Mouse (Mus musculus) forebrain, embryonic 11.5 days (tissue): ENCODE measurements around the gene BC024978. TPM values are rescaled to one million over a fixed set of nuclear protein-coding genes. Genes with fewer than 3 reads are reported as not detected.
"Not testable (repeated sequence)": the region's sequence is repeated elsewhere in the genome, so short reads cannot be mapped to it uniquely, and the experiment has no call there.

Experiments used
- ATAC-seq: fragments of 200-750 bp; cut with Nextera tagmentation; replicated peaks from 2 replicates; pipeline ENCODE4 v1.8.0; 2017; ENCODE audit warnings: moderate TSS enrichment; ENCODE audit not compliant: low FRiP score
- DNase-seq: peaks from one replicate; pipeline ENCODE4 v3.0.0-alpha.2; 2017; ENCODE audit warnings: low spot score
- H3K27ac ChIP-seq: fragments of 300-500 bp; sonication (generic); 2 replicates; pipeline ENCODE4 v1.5.1; 2014; ENCODE audit warnings: low read depth, low read length
- H3K27me3 ChIP-seq: fragments of 300-500 bp; sonication (generic); 2 replicates; pipeline ENCODE4 v1.6.1; 2014; ENCODE audit warnings: mild to moderate bottlenecking, low read length, mixed read lengths; ENCODE audit not compliant: control insufficient read depth, insufficient read depth
- H3K36me3 ChIP-seq: fragments of 300-500 bp; sonication (generic); 2 replicates; pipeline ENCODE4 v1.6.1; 2014; ENCODE audit warnings: mild to moderate bottlenecking, low read length, moderate library complexity, mixed read lengths; ENCODE audit not compliant: control insufficient read depth, insufficient read depth
- H3K4me1 ChIP-seq: fragments of 300-500 bp; sonication (generic); replicated peaks from 2 replicates; pipeline ENCODE4 v1.6.1; 2014; ENCODE audit warnings: low read length, mixed read lengths; ENCODE audit not compliant: control insufficient read depth, insufficient read depth
- H3K4me2 ChIP-seq: fragments of 300-500 bp; sonication (generic); 2 replicates; pipeline ENCODE4 v1.6.1; 2014; ENCODE audit warnings: low read depth, mild to moderate bottlenecking, low read length, moderate library complexity, mixed read lengths; ENCODE audit not compliant: severe bottlenecking
- H3K4me3 ChIP-seq: fragments of 300-500 bp; sonication (generic); 2 replicates; pipeline ENCODE4 v1.5.1; 2014; ENCODE audit warnings: low read depth, low read length
- H3K9ac ChIP-seq: fragments of 300-500 bp; sonication (generic); 2 replicates; pipeline ENCODE4 v1.6.1; 2014; ENCODE audit warnings: low read length
- H3K9me3 ChIP-seq: fragments of 300-500 bp; sonication (generic); 2 replicates; pipeline ENCODE4 v1.6.1; 2016; ENCODE audit warnings: low read length, mixed read lengths; ENCODE audit not compliant: control insufficient read depth
- WGBS: fragments of 180-500 bp; shearing (Covaris S2); extraction: QIAGEN DNeasy Blood & Tissue Kit; methylation state at CpG from one replicate; pipeline ENCODE4 v1.1.7; 2014; 5-methylcytosine and 5-hydroxymethylcytosine counted together
- polyA plus RNA-seq: library from polyadenylated mRNA; unstranded; fragments of >200 nt; fragmentation: Nextera tagmentation; extraction: Ambion mirVana; gene quantifications from 2 replicates; pipeline ENCODE4 v1.2.1, GENCODE M21; 2014

The BC024978 gene
- polyA plus RNA-seq, 1 experiment from 2014 or later, result 4.5 TPM

DNA sequence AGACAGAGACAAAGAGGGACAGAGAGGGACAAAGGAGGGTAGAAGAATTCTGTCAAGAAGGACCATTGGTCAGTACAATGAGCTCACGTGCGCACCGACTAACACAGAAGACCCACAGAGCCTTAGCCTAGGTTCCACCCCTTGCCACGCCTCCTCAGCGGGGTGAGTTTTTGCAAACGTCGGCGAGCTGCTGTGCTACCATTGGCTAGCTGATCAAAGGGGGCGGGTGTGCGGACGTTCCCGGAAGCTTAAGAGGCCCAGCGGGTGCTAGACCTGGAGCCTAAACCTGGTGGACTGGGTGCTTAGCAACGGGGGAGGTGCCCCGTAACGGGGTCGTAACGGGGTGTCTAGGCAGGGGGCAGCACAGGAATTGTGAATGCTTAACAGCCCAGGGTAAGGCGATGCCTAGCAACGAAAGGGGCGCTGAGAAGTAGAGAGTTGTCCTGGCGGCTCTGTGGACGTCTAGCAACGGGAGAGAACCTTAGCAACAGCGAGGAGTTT lies 37.2 kb downstream of the BC024978 start, which contains the start of gene Coq8b:
Gene Coq8b (plus strand): TSS at position 243 of the 501 bp plus-strand sequence.
- H3K9ac ChIP-seq, result peak within 1 kb of the TSS; percentile 57
- ATAC-seq (peak; percentile 91), DNase-seq (peak; percentile 97)
- WGBS, result under 1% methylated on average over 25 of the region's 25 CpGs
- H3K4me3 ChIP-seq, result peak within 1 kb of the TSS; percentile 44
- H3K27ac ChIP-seq, result peak within 1 kb of the TSS; percentile 78
- no peaks in the 10 kb centered on the region for H3K27me3 ChIP-seq
- no peaks in the 10 kb centered on the region for H3K36me3 ChIP-seq
- no peaks in the 10 kb centered on the region for H3K9me3 ChIP-seq
- peak within 1 kb of the TSS; percentile 49 for H3K4me2 ChIP-seq
- H3K4me1 ChIP-seq, result no peaks in the 10 kb centered on the region; the same call in 1 of the 2 replicates

DNA sequence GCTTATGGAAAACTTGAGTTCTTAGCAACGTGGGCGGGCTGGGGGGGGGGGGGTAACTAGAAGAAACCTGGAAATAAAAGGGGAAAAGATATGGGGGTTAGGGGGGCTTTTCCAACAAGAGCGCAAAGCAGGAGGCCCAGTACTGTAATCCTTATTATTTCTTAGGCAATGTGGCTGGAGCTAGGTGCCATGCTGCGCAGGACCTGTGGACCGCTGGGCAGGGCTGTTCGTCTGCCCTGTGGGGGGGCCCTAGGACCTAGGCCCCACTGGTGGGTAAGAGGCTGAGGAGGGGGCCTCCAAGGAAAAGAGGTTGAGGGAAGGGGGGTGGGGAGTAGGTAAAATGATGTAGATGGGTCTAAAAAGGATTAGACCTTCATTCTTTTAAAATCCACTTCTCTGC lies 37.7 kb downstream of the BC024978 start:
- H3K9me3 ChIP-seq, result no peaks in the 10 kb centered on the region
- H3K4me1 ChIP-seq, result no peaks in the 10 kb centered on the region; the same call in 1 of the 2 replicates
- ATAC-seq (peak; percentile 34), DNase-seq (no peak)
- H3K9ac ChIP-seq, result peak overlapping the region; percentile 57
- H3K27ac ChIP-seq, result peak overlapping the region; percentile 78
- no peaks in the 10 kb centered on the region for H3K36me3 ChIP-seq
- H3K4me3 ChIP-seq, result peak overlapping the region; percentile 44
- 1% methylated on average over 6 of the region's 6 CpGs for WGBS
- H3K4me2 ChIP-seq, result peak overlapping the region; percentile 49
- H3K27me3 ChIP-seq, result no peaks in the 10 kb centered on the region

DNA sequence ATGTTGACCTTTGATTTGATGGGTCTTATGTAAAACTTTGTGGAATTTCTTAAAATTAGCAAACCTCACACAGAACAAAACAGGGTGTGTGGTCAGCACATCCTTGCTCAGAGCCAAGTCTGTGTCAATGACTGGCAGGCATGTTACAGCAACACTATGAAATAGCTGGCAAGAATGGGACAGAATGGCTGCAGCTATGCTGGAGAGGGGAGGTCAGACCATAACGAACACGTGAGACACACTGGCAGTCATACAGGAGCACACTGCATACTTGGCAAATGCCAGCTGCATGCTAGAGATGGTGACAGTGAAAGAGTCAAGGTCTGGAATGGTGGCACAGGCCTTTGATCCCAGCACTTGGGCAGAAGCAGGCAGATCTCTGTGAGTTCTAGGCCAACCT lies 40.1 kb downstream of the BC024978 start:
- Histone ChIP-seq H3K4me1 (no peaks in the 10 kb centered on the region; the same call in 1 of the 2 replicates), H3K4me2 (no peak overlapping the region), H3K9ac (no peak overlapping the region), H3K4me3 (no peak overlapping the region), H3K27ac (no peak overlapping the region), H3K9me3 (no peaks in the 10 kb centered on the region), H3K27me3 (no peaks in the 10 kb centered on the region), H3K36me3 (no peaks in the 10 kb centered on the region)
- 91% methylated on average over 2 of the region's 2 CpGs for WGBS
- DNase-seq (no peak), ATAC-seq (no peak)

DNA sequence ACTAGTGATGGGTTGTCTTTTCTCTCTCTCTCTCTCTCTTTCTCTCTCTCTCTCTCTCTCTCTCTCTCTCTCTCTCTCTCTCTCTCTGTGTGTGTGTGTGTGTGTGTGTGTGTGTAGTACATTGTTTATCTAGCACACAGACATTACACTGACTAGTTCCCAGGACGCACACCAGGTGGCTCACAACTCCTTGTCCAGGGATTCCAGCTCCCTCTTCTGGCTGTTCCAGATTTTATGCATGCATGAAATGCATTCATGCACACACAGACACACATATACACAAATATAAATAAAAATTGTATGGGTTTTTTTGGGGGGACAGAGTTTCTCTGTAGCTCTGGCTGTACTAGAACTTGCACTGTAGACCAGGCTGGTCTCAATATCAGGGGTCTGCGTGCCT lies 41.9 kb downstream of the BC024978 start:
- Histone ChIP-seq H3K4me1 (no peaks in the 10 kb centered on the region; the same call in 1 of the 2 replicates), H3K27me3 (no peaks in the 10 kb centered on the region), H3K36me3 (no peaks in the 10 kb centered on the region), H3K27ac (no peak overlapping the region), H3K4me3 (no peak overlapping the region), H3K4me2 (no peak overlapping the region), H3K9me3 (no peaks in the 10 kb centered on the region), H3K9ac (no peak overlapping the region)
- WGBS, result 90% methylated on average over 2 of the region's 2 CpGs
- ATAC-seq, result no peak
- DNase-seq, result no peak

DNA sequence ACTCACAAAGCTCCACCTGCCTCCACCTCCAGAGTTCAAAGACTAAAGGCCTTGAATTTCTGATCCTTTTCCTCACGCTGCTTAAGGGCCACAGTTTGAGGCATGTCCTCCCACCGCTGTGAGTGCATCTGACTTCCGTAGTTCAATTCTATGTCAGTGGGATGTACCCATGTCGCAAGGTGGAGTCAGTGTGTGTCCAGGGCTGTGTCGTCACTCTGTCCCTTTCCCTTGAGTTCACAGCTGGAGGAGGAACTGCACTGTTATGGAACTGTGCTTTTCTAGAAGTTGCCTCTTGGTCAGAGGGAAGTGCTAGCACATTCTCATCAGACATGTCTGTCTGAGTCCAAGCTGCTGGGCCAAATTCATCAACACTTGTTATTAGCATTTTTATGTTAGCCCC lies 43.0 kb downstream of the BC024978 start:
- Histone ChIP-seq H3K27me3 (no peaks in the 10 kb centered on the region), H3K36me3 (no peaks in the 10 kb centered on the region), H3K4me1 (no peaks in the 10 kb centered on the region; the same call in 1 of the 2 replicates), H3K27ac (no peak overlapping the region), H3K4me2 (no peak overlapping the region), H3K9me3 (no peaks in the 10 kb centered on the region), H3K4me3 (no peak overlapping the region), H3K9ac (no peak overlapping the region)
- WGBS, result 93% methylated on average over 5 of the region's 5 CpGs
- ATAC-seq (no peak), DNase-seq (no peak)

DNA sequence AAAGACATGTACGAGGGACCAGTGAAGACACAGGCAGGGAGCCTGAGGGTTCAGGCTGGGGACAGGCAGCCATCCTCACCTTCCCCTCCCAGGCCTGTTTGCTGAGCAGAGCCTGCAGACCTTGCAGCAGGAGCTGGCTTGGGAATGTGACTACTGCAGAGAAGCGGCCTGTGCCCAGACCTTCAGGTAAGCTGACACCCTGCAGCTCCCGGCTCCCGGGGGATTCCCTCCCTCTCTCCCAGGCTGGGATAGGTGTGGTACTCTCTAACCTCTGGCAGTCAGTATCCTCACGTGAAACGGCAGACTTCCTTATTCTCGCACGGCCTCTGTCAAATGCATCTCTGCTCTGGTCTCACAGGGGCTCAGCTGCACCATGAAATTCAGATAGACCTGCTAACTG lies 47.6 kb downstream of the BC024978 start:
- Histone ChIP-seq H3K27ac (no peak overlapping the region), H3K27me3 (no peaks in the 10 kb centered on the region), H3K9ac (no peak overlapping the region), H3K9me3 (no peaks in the 10 kb centered on the region), H3K4me3 (no peak overlapping the region), H3K4me1 (no peaks in the 10 kb centered on the region), H3K36me3 (no peaks in the 10 kb centered on the region; the same call in 1 of the 2 replicates), H3K4me2 (no peak overlapping the region)
- WGBS, result 65% methylated on average over 8 of the region's 8 CpGs
- ATAC-seq (no peak), DNase-seq (no peak)

DNA sequence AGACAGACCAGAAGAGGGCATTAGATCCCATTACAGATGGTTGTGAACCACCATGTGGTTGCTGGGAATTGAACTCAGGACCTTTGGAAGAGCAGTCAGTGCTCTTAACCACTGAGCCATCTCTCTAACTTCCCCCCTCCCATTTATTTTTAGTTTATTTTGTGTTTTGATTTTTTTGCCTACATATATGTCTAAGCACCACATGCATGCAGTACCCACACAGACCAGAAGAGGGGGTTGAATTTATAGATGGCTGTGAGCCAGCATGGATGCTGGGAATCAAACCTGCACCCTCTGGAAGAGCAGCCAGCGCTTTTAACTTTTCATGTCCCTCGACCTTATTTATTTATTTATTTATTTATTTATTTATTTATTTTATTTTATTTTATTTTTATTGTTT lies 48.5 kb downstream of the BC024978 start:
- not testable (repeated sequence) for ATAC-seq

DNA sequence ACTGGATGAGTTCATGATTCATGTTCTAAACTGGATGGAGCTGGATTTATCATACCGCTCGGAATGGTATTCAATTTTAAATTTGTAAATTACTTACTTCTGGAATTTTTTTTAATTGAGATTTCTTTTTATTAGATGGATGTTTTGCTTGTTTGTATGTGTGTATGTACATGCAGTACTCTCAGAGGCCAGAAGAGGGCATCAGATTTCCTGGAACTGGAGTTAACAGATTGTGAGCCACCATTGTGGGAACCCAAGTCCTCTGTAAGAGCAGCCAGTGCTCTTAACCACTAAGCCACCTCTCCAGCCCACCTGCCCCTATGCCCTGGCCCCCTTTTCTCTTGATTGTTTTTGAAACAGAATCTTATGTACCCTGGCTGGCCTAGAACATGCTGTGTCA lies 53.6 kb downstream of the BC024978 start:
- no peaks in the 10 kb centered on the region for H3K9me3 ChIP-seq
- DNase-seq, result no peak

More for the DNA sequence above, 48.5 kb downstream of the BC024978 start:
- not testable (repeated sequence) for H3K4me1 ChIP-seq, H3K9ac ChIP-seq, H3K4me2 ChIP-seq, H3K9me3 ChIP-seq, H3K36me3 ChIP-seq, DNase-seq, H3K27ac ChIP-seq, H3K4me3 ChIP-seq, H3K27me3 ChIP-seq
- WGBS, result 89% methylated on average over 2 of the region's 2 CpGs

DNA sequence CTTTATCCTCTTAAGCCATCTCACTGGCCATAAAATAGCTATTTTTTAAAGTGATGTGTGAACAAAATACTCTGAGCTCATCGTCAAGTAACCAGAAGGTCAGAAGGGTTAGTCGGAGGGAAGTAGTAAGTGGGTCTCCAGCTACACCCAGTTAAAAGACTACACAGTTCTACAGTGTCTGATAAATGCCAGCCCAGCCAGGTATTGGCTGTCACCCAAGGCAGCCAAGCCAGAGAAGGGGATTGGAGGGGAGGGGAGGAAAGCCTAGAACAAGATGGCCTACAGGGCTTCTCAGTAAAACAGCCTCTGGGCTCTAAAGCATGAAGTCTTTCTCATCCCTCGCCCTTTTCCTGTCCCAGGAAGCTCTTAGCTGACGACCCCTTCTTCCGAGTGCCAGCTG lies 54.3 kb downstream of the BC024978 start:
- H3K9me3 ChIP-seq, result no peaks in the 10 kb centered on the region
- H3K4me2 ChIP-seq, result no peak overlapping the region
- no peaks in the 10 kb centered on the region; the same call in 1 of the 2 replicates for H3K36me3 ChIP-seq
- DNase-seq, result no peak
- no peak overlapping the region for H3K27ac ChIP-seq
- no peak overlapping the region for H3K4me3 ChIP-seq
- no peaks in the 10 kb centered on the region for H3K4me1 ChIP-seq
- H3K27me3 ChIP-seq, result no peaks in the 10 kb centered on the region
- H3K9ac ChIP-seq, result no peak overlapping the region
- 91% methylated on average over 5 of the region's 5 CpGs for WGBS
- no peak for ATAC-seq

More for the DNA sequence above, 53.6 kb downstream of the BC024978 start:
- ATAC-seq, result no peak
- WGBS, result 90% methylated on average over 2 of the region's 2 CpGs
- Histone ChIP-seq H3K4me1 (no peaks in the 10 kb centered on the region), H3K4me2 (no peak overlapping the region), H3K27ac (no peak overlapping the region), H3K4me3 (no peak overlapping the region), H3K27me3 (no peaks in the 10 kb centered on the region), H3K36me3 (no peaks in the 10 kb centered on the region; the same call in 1 of the 2 replicates), H3K9ac (no peak overlapping the region)
